Mouse (Mus musculus) urinary bladder, postnatal 14 days (tissue): Measurements from ENCODE around the gene Megf11.

Source experiments
- DNase-seq: peaks from one replicate; pipeline ENCODE4 v3.0.0; 2021; ENCODE audit warnings: low spot score

Megf11 gene

GRCm38 (mm10) chr9:64520747-64521283 is 135.4 kb downstream of the Megf11 start:
- no peak for DNase-seq

- no peak for DNase-seq
Measured at GRCm38 (mm10) chr9:64523264-64524045, 138.0 kb downstream of the Megf11 start.

- no peak for DNase-seq
Measured at GRCm38 (mm10) chr9:64528061-64528460, 142.6 kb downstream of the Megf11 start.

GRCm38 (mm10) chr9:64528595-64528994 is 143.2 kb downstream of the Megf11 start:
- DNase-seq, result no peak

- no peak for DNase-seq
Measured at GRCm38 (mm10) chr9:64531935-64532334, 146.5 kb downstream of the Megf11 start.

GRCm38 (mm10) chr9:64532711-64533242 is 147.4 kb downstream of the Megf11 start:
- DNase-seq, result no peak

- no peak for DNase-seq
Measured at GRCm38 (mm10) chr9:64533488-64534119, 148.2 kb downstream of the Megf11 start.

GRCm38 (mm10) chr9:64534313-64534712 is 148.9 kb downstream of the Megf11 start:
- no peak for DNase-seq

- no peak for DNase-seq
Measured at GRCm38 (mm10) chr9:64534856-64535539, 149.6 kb downstream of the Megf11 start.

GRCm38 (mm10) chr9:64537821-64538220 is 152.4 kb downstream of the Megf11 start:
- DNase-seq, result no peak

- no peak for DNase-seq
Measured at GRCm38 (mm10) chr9:64542246-64542645, 156.8 kb downstream of the Megf11 start.

- DNase-seq, result no peak
Measured at GRCm38 (mm10) chr9:64543125-64543524, 157.7 kb downstream of the Megf11 start.

GRCm38 (mm10) chr9:64546344-64546991 is 161.0 kb downstream of the Megf11 start:
- DNase-seq, result no peak

- DNase-seq, result no peak
Measured at GRCm38 (mm10) chr9:64548332-64548731, 162.9 kb downstream of the Megf11 start.

- no peak for DNase-seq
Measured at GRCm38 (mm10) chr9:64551307-64551706, 165.9 kb downstream of the Megf11 start.

GRCm38 (mm10) chr9:64552046-64552445 is 166.6 kb downstream of the Megf11 start:
- no peak for DNase-seq

GRCm38 (mm10) chr9:64553441-64553840 is 168.0 kb downstream of the Megf11 start:
- DNase-seq, result no peak

GRCm38 (mm10) chr9:64555620-64556019 is 170.2 kb downstream of the Megf11 start:
- no peak for DNase-seq

GRCm38 (mm10) chr9:64557110-64557745 is 171.8 kb downstream of the Megf11 start:
- DNase-seq, result no peak

- no peak for DNase-seq
Measured at GRCm38 (mm10) chr9:64557846-64558530, 172.6 kb downstream of the Megf11 start.

- no peak for DNase-seq
Measured at GRCm38 (mm10) chr9:64564315-64564767, 178.9 kb downstream of the Megf11 start.
